Mouse (Mus musculus) retina, postnatal 7 days (tissue): ENCODE measurements at regions not wholly inside any gene's neighbourhood (a gene's known extent, or its start where the extent isn't known, plus 50 kb on each side); places are given as distances from the start of the nearest gene placed in this dataset.

ENCODE experiments used
- DNase-seq: peaks from one replicate; pipeline ENCODE4 v3.0.0-alpha.2; 2012; ENCODE audit warnings: low read depth, low spot score

GRCm38 (mm10) chr12:95937705-95938104 is 245.7 kb downstream of the Flrt2 start:
- DNase-seq, result no peak

GRCm38 (mm10) chr12:95940465-95941012 is 248.5 kb downstream of the Flrt2 start:
- DNase-seq, result no peak

- DNase-seq, result no peak
Observed at GRCm38 (mm10) chr12:95959786-95960504, 267.9 kb downstream of the Flrt2 start.

GRCm38 (mm10) chr12:95960505-95960871 is 268.5 kb downstream of the Flrt2 start:
- DNase-seq, result no peak

GRCm38 (mm10) chr12:95962817-95963216 is 270.8 kb downstream of the Flrt2 start:
- DNase-seq, result no peak

- DNase-seq, result no peak
Observed at GRCm38 (mm10) chr12:95988669-95989288, 296.8 kb downstream of the Flrt2 start.

- DNase-seq, result no peak
Observed at GRCm38 (mm10) chr12:95994963-95995362, 302.9 kb downstream of the Flrt2 start.

- no peak for DNase-seq
Observed at GRCm38 (mm10) chr12:96030180-96030579, 338.2 kb downstream of the Flrt2 start.

- DNase-seq, result no peak
Observed at GRCm38 (mm10) chr12:96075365-96075764, 383.3 kb downstream of the Flrt2 start.

GRCm38 (mm10) chr12:96090995-96091394 is 399.0 kb downstream of the Flrt2 start:
- no peak for DNase-seq

- no peak for DNase-seq
Observed at GRCm38 (mm10) chr12:96106254-96106653, 414.2 kb downstream of the Flrt2 start.

GRCm38 (mm10) chr12:96114727-96115379 is 422.8 kb downstream of the Flrt2 start:
- no peak for DNase-seq

- DNase-seq, result no peak
Observed at GRCm38 (mm10) chr12:96117553-96117952, 425.5 kb downstream of the Flrt2 start.

- DNase-seq, result no peak
Observed at GRCm38 (mm10) chr12:96124156-96124931, 432.3 kb downstream of the Flrt2 start.

- DNase-seq, result no peak
Observed at GRCm38 (mm10) chr12:96129870-96130454, 437.9 kb downstream of the Flrt2 start.

GRCm38 (mm10) chr12:96130796-96131512 is 438.9 kb downstream of the Flrt2 start:
- DNase-seq, result no peak

GRCm38 (mm10) chr12:96134136-96134535 is 442.1 kb downstream of the Flrt2 start:
- no peak for DNase-seq

- DNase-seq, result no peak
Observed at GRCm38 (mm10) chr12:96141748-96142147, 449.7 kb downstream of the Flrt2 start.

- DNase-seq, result no peak
Observed at GRCm38 (mm10) chr12:96154095-96154494, 462.1 kb downstream of the Flrt2 start.

- DNase-seq, result no peak
Observed at GRCm38 (mm10) chr12:96167551-96167950, 475.5 kb downstream of the Flrt2 start.

- DNase-seq, result no peak
Observed at GRCm38 (mm10) chr12:96198928-96199327, 506.9 kb downstream of the Flrt2 start.
